Mouse (Mus musculus) intestine, embryonic 16.5 days (tissue): ENCODE results near the gene Gimap3. TPM values are rescaled to one million over a fixed set of nuclear protein-coding genes. Genes with fewer than 3 reads are reported as not detected.

Experiments used
- polyA plus RNA-seq: library from polyadenylated mRNA; unstranded; fragments of >200 nt; fragmentation: Nextera tagmentation; extraction: Ambion mirVana; gene quantifications from 2 replicates; pipeline ENCODE4 v1.2.1, GENCODE M21; 2015

The Gimap3 gene
- polyA plus RNA-seq, 1 experiment from 2014 or later, result 0.43 TPM

Other genes starting within 250 kb of the Gimap3 start
- 25.1 and 26.0 TPM in 2 replicates for gene Atp6v0e2, start 233.2 kb downstream of the Gimap3 start, polyA plus RNA-seq
- 10.4 and 12.5 TPM in 2 replicates for gene Lrrc61, start 216.1 kb downstream of the Gimap3 start, polyA plus RNA-seq
- 105 and 109 TPM in 2 replicates for gene Rarres2, start 198.1 kb downstream of the Gimap3 start, polyA plus RNA-seq
- not detected in 2 replicates for gene Gm45021, start 181.2 kb downstream of the Gimap3 start, polyA plus RNA-seq
- 22.1 and 22.4 TPM in 2 replicates for gene Repin1, start 177.0 kb downstream of the Gimap3 start, polyA plus RNA-seq
- not detected in 2 replicates for gene Gm44965, start 176.9 kb downstream of the Gimap3 start, polyA plus RNA-seq
- 5.2 and 6.1 TPM in 2 replicates for gene Zfp775, start 168.8 kb downstream of the Gimap3 start, polyA plus RNA-seq
- 0.95 and 1.1 TPM in 2 replicates for gene AI854703, start 144.1 kb downstream of the Gimap3 start, polyA plus RNA-seq
- 1.7 TPM in 2 replicates for gene Gimap8, start 123.6 kb downstream of the Gimap3 start, polyA plus RNA-seq
- gene Gimap9, start 94.7 kb downstream of the Gimap3 start, polyA plus RNA-seq, result 15.9 and 16.5 TPM in 2 replicates
- 21.2 and 23.2 TPM in 2 replicates for gene Gimap4, start 86.3 kb downstream of the Gimap3 start, polyA plus RNA-seq
- gene Gimap6, start 62.6 kb downstream of the Gimap3 start, polyA plus RNA-seq, result 19.7 and 21.1 TPM in 2 replicates
- gene Gm28053, start 52.2 kb downstream of the Gimap3 start, polyA plus RNA-seq, result 3.2 and 9.2 TPM in 2 replicates
- 0.28 and 0.34 TPM in 2 replicates for gene Gimap7, start 52.2 kb downstream of the Gimap3 start, polyA plus RNA-seq
- 36.2 and 39.1 TPM in 2 replicates for gene Gimap1, start 31.8 kb downstream of the Gimap3 start, polyA plus RNA-seq
- gene Gimap5, start 24.7 kb downstream of the Gimap3 start, polyA plus RNA-seq, result 9.7 and 13.8 TPM in 2 replicates
- gene Tmem176a, start 70.1 kb upstream of the Gimap3 start, polyA plus RNA-seq, result 183 TPM in 2 replicates
- gene Tmem176b, start 70.6 kb upstream of the Gimap3 start, polyA plus RNA-seq, result 403 and 414 TPM in 2 replicates
- gene Aoc1, start 102.0 kb upstream of the Gimap3 start, polyA plus RNA-seq, result 51.9 and 71.5 TPM in 2 replicates
- gene 1600015I10Rik, start 159.0 kb upstream of the Gimap3 start, polyA plus RNA-seq, result not detected in 2 replicates
- not detected in 2 replicates for gene Doxl2, start 204.1 kb upstream of the Gimap3 start, polyA plus RNA-seq
- gene Svs1, start 216.0 kb upstream of the Gimap3 start, polyA plus RNA-seq, result not detected in 2 replicates